Mouse (Mus musculus) olfactory bulb, adult 2 months (tissue): ENCODE data around the gene Gm21985.

ENCODE experiments used
- CTCF ChIP-seq: fragments of 200-500 bp; IDR thresholded peaks from 2 replicates; pipeline ENCODE4 v1.5.1; 2012; ENCODE audit warnings: low read depth, mild to moderate bottlenecking, low read length, moderate library complexity; ENCODE audit not compliant: insufficient read depth
- POLR2A ChIP-seq: fragments of 200-500 bp; IDR thresholded peaks from 2 replicates; pipeline ENCODE4 v1.6.1; 2012; ENCODE audit warnings: mild to moderate bottlenecking, low read depth, low read length, moderate library complexity; ENCODE audit not compliant: insufficient read depth

DNA sequence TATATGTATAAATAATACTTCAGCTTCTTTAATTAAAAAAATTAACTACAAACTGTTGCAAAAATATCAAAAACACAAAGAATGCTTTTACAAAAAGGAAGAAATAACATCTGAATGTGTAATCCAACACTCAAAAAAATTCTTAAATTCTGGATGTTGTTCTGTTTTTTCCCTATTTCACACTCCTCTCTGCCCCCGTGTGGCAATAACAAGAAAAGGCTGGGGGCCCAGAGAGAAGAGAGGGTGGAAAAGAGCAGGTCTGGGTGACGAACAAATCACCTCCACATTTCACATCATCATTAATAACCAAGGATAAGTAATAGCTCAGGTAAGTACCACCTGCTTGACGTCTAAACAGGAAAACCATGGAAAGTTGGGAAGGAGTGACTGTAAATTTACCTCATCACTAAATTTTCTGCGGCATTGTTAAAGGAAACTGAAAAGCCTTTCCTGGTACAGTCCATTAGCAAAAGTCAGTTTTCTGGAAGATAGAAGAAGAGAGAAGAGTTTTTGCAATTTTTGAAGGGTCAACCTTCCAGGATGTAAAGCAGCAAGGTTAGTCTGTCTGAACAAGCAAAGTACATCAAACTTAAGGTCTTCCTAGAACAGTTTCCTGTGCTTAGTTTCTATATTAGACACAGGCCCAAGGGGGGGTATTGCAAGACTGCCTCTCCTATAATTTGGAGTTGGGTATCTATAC, 183.6 kb downstream of the Gm21985 start:
- TF ChIP-seq CTCF (no peak), POLR2A (no peak)
